Mouse (Mus musculus) CH12.LX (cell line): ENCODE results near the gene Pik3ca. TPM values are rescaled to one million over a fixed set of nuclear protein-coding genes. Genes with fewer than 3 reads are reported as not detected.
A peak's percentile ranks its signal among the peaks of the same experiment; 100 is the strongest.

Experiments used
- DNase-seq: peaks from one replicate; pipeline ENCODE4 v3.0.0-alpha.2; 2013; ENCODE audit errors: extremely low read depth
- H3K27ac ChIP-seq: 2 replicates; pipeline ENCODE4 v1.5.1; 2012; ENCODE audit warnings: low read depth, mild to moderate bottlenecking, control low read depth, moderate library complexity; ENCODE audit not compliant: insufficient read depth
- H3K27me3 ChIP-seq: replicated peaks from 2 replicates; pipeline ENCODE3; 2012; ENCODE audit warnings: inconsistent platforms
- H3K36me3 ChIP-seq, 2 experiments: replicated peaks in 1 of 2; 2 replicates each; pipeline versions ENCODE3 to v1.6.1; 2012; ENCODE audit warnings: inconsistent platforms in 1 of 2, low read length in 1 of 2, mild to moderate bottlenecking in 1 of 2, mixed read lengths in 1 of 2, moderate library complexity in 1 of 2; ENCODE audit not compliant: control insufficient read depth in 1 of 2, insufficient read depth in 1 of 2
- H3K4me1 ChIP-seq, 2 experiments: 2 replicates each; pipeline ENCODE4 v1.6.1; 2012; ENCODE audit warnings: inconsistent platforms in 1 of 2, moderate library complexity in 1 of 2; ENCODE audit not compliant: insufficient read depth in 2 of 2, control insufficient read depth in 1 of 2
- H3K4me2 ChIP-seq: 2 replicates; pipeline ENCODE4 v1.6.1; 2012; ENCODE audit warnings: low read depth, mild to moderate bottlenecking, control low read depth; ENCODE audit not compliant: poor library complexity, insufficient read depth, severe bottlenecking
- H3K4me3 ChIP-seq, 3 experiments: fragments of 150-350 bp in 1 of 3; sonication (generic) in 1 of 3; replicated peaks in 1 of 3; 2 replicates each; pipeline versions ENCODE3 to v1.5.1; 2011 to 2012; ENCODE audit warnings: low read depth in 2 of 3, low read length in 2 of 3, mild to moderate bottlenecking in 2 of 3, moderate library complexity in 2 of 3, control low read depth in 1 of 3, improper control_type of control experiment in 1 of 3, inconsistent platforms in 1 of 3, mixed read lengths in 1 of 3; ENCODE audit not compliant: poor library complexity in 1 of 3
- H3K79me2 ChIP-seq: replicated peaks from 2 replicates; pipeline ENCODE4 v1.6.1; 2012; ENCODE audit warnings: mild to moderate bottlenecking, moderate library complexity; ENCODE audit not compliant: control insufficient read depth, poor library complexity, insufficient read depth, severe bottlenecking; ENCODE audit errors: extremely low read depth
- H3K9ac ChIP-seq: 2 replicates; pipeline ENCODE4 v1.6.1; 2012; ENCODE audit warnings: low read depth, mild to moderate bottlenecking, control low read depth, moderate library complexity; ENCODE audit not compliant: insufficient read depth
- H3K9me3 ChIP-seq: replicated peaks from 2 replicates; pipeline ENCODE3; 2012; ENCODE audit warnings: low read length, inconsistent platforms, mixed read lengths
- BHLHE40 ChIP-seq: IDR thresholded peaks from 2 replicates; pipeline ENCODE4 v1.6.1; 2011; ENCODE audit warnings: mild to moderate bottlenecking, low read depth, low read length, improper control_type of control experiment
- CTCF ChIP-seq, 2 experiments: IDR thresholded peaks in 1 of 2; conservative IDR thresholded peaks in 1 of 2; 2 replicates each; pipeline ENCODE4 v1.5.1; 2011 to 2012; ENCODE audit warnings: low read depth in 2 of 2, low read length in 2 of 2, improper control_type of control experiment in 1 of 2, inconsistent platforms in 1 of 2, mild to moderate bottlenecking in 1 of 2, moderate library complexity in 1 of 2
- E2F4 ChIP-seq: IDR thresholded peaks from 2 replicates; pipeline ENCODE4 v1.6.1; 2011; ENCODE audit warnings: low read depth, low read length, improper control_type of control experiment; ENCODE audit not compliant: insufficient replicate concordance
- ELF1 ChIP-seq: IDR thresholded peaks from 2 replicates; pipeline ENCODE4 v1.6.1; 2014; ENCODE audit warnings: low read depth, mild to moderate bottlenecking, inconsistent platforms, low read length, improper control_type of control experiment
- EP300 ChIP-seq: IDR thresholded peaks from 2 replicates; pipeline ENCODE4 v1.6.1; 2011; ENCODE audit warnings: low read length, improper control_type of control experiment
- ETS1 ChIP-seq: conservative IDR thresholded peaks from 2 replicates; pipeline ENCODE4 v1.6.1; 2012; ENCODE audit warnings: low read depth, mild to moderate bottlenecking, inconsistent platforms, low read length, improper control_type of control experiment, moderate library complexity
- GABPA ChIP-seq: IDR thresholded peaks from 2 replicates; pipeline ENCODE4 v1.6.1; 2012; ENCODE audit warnings: low read depth, low read length, improper control_type of control experiment, inconsistent platforms; ENCODE audit not compliant: insufficient replicate concordance
- IRF4 ChIP-seq: IDR thresholded peaks from 2 replicates; pipeline ENCODE4 v1.6.1; 2014; ENCODE audit warnings: low read depth, mild to moderate bottlenecking, inconsistent platforms, low read length, improper control_type of control experiment
- JUND ChIP-seq: conservative IDR thresholded peaks from 2 replicates; pipeline ENCODE4 v1.6.1; 2011; ENCODE audit warnings: low read depth, low read length, improper control_type of control experiment
- KAT2A ChIP-seq: IDR thresholded peaks from 2 replicates; pipeline ENCODE4 v1.6.1; 2012; ENCODE audit warnings: low read length, improper control_type of control experiment, inconsistent platforms; ENCODE audit not compliant: insufficient replicate concordance
- MAFK ChIP-seq: IDR thresholded peaks from 2 replicates; pipeline ENCODE4 v1.6.1; 2011; ENCODE audit warnings: low read length, improper control_type of control experiment; ENCODE audit not compliant: insufficient replicate concordance
- MAX ChIP-seq: IDR thresholded peaks from 2 replicates; pipeline ENCODE4 v1.6.1; 2011; ENCODE audit warnings: low read length, improper control_type of control experiment
- MAZ ChIP-seq: IDR thresholded peaks from 2 replicates; pipeline ENCODE4 v1.6.1; 2012; ENCODE audit warnings: low read depth, mild to moderate bottlenecking, inconsistent platforms, low read length, improper control_type of control experiment, moderate library complexity
- MEF2A ChIP-seq: IDR thresholded peaks from 2 replicates; pipeline ENCODE4 v1.6.1; 2014; ENCODE audit warnings: low read depth, mild to moderate bottlenecking, inconsistent platforms, low read length, improper control_type of control experiment, borderline replicate concordance
- PAX5 ChIP-seq: IDR thresholded peaks from 2 replicates; pipeline ENCODE4 v1.6.1; 2012; ENCODE audit warnings: low read length, inconsistent platforms, mixed read lengths
- POLR2A ChIP-seq: IDR thresholded peaks from 2 replicates; pipeline ENCODE4 v1.6.1; 2011; ENCODE audit warnings: low read depth, mild to moderate bottlenecking, improper control_type of control experiment, low read length
- POLR2AphosphoS2 ChIP-seq: IDR thresholded peaks from 2 replicates; pipeline ENCODE4 v1.6.1; 2011; ENCODE audit warnings: low read depth, low read length, improper control_type of control experiment
- RAD21 ChIP-seq: IDR thresholded peaks from 2 replicates; pipeline ENCODE4 v1.6.1; 2011; ENCODE audit warnings: low read depth, mild to moderate bottlenecking, low read length, improper control_type of control experiment, moderate library complexity
- SMC3 ChIP-seq: IDR thresholded peaks from 2 replicates; pipeline ENCODE4 v1.6.1; 2011; ENCODE audit warnings: low read depth, low read length, improper control_type of control experiment
- TBP ChIP-seq: conservative IDR thresholded peaks from 2 replicates; pipeline ENCODE4 v1.6.1; 2011; ENCODE audit warnings: low read depth, low read length, improper control_type of control experiment
- TCF12 ChIP-seq: IDR thresholded peaks from 2 replicates; pipeline ENCODE4 v1.6.1; 2014; ENCODE audit warnings: low read depth, mild to moderate bottlenecking, inconsistent platforms, low read length, improper control_type of control experiment
- USF1 ChIP-seq: IDR thresholded peaks from 2 replicates; pipeline ENCODE4 v1.6.1; 2014; ENCODE audit warnings: low read depth, mild to moderate bottlenecking, inconsistent platforms, low read length, improper control_type of control experiment
- ZC3H11A ChIP-seq: IDR thresholded peaks from 2 replicates; pipeline ENCODE4 v1.6.1; 2012; ENCODE audit warnings: low read depth, mild to moderate bottlenecking, inconsistent platforms, low read length, improper control_type of control experiment
- ZKSCAN1 ChIP-seq: IDR thresholded peaks from 2 replicates; pipeline ENCODE4 v1.6.1; 2012; ENCODE audit warnings: low read depth, inconsistent platforms, low read length, improper control_type of control experiment, borderline replicate concordance
- ZNF384 ChIP-seq: IDR thresholded peaks from 2 replicates; pipeline ENCODE4 v1.6.1; 2012; ENCODE audit warnings: low read depth, low read length, improper control_type of control experiment, inconsistent platforms
- dilution Hi-C: fragments of 300-500 bp; cut with MboI; formaldehyde crosslinking; loops from 2 replicates; pipeline ENCODE4 v1.14.3; 2020; ENCODE audit warnings: low sequenced_read_pairs; ENCODE audit not compliant: extremely low pct_unique_long_range_greater_than_20kb, extremely low pct_ligation_motif_present
- in situ Hi-C: fragments of 300-500 bp; cut with MboI; formaldehyde crosslinking; loops from 3 replicates; pipeline ENCODE4 v1.14.3; 2019; ENCODE audit warnings: low sequenced_read_pairs, low pct_ligation_motif_present, low pct_unique_long_range_greater_than_20kb, mixed read lengths
- polyA plus RNA-seq: library from polyadenylated mRNA; unstranded; fragments of >175 nt; gene quantifications from 2 replicates; pipeline ENCODE4 v1.2.1, GENCODE M21; 2012; ENCODE audit warnings: low read depth; ENCODE audit not compliant: insufficient read length
- total RNA-seq, 2 experiments: library from RNA; depleted of rRNA; stranded (reverse); fragments of 300-350 nt in 1 of 2; fragments of >200 nt in 1 of 2; gene quantifications; 2 replicates each; pipeline ENCODE4 v1.2.3; 2012 to 2014

Gene Pik3ca
- total and polyA plus RNA-seq, 3 experiments: 19.1 to 26.5 (median 19.6) TPM

DNA sequence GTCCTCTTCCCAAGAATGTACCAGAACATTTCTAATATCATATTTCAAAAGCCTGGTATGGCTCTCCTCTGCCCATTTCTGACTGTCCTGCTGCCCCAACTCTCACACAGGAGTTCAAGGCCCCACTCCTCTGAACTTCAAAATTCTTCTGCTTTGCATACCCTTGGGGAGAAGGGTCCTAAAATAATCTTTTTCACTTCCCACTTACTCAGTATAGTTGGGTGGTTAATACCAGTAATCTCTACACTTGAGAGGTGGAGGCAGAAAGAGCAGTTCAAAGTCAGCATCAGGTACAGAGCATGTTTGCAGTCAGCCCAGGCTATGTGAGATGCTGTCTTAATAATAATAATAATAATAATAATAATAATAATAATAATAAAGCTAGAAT lies 93.5 kb downstream of the Pik3ca start (continued):
- TF ChIP-seq BHLHE40 (peak; percentile 66), GABPA (no peak), ZKSCAN1 (no peak), USF1 (no peak), EP300 (peak; percentile 97)

DNA sequence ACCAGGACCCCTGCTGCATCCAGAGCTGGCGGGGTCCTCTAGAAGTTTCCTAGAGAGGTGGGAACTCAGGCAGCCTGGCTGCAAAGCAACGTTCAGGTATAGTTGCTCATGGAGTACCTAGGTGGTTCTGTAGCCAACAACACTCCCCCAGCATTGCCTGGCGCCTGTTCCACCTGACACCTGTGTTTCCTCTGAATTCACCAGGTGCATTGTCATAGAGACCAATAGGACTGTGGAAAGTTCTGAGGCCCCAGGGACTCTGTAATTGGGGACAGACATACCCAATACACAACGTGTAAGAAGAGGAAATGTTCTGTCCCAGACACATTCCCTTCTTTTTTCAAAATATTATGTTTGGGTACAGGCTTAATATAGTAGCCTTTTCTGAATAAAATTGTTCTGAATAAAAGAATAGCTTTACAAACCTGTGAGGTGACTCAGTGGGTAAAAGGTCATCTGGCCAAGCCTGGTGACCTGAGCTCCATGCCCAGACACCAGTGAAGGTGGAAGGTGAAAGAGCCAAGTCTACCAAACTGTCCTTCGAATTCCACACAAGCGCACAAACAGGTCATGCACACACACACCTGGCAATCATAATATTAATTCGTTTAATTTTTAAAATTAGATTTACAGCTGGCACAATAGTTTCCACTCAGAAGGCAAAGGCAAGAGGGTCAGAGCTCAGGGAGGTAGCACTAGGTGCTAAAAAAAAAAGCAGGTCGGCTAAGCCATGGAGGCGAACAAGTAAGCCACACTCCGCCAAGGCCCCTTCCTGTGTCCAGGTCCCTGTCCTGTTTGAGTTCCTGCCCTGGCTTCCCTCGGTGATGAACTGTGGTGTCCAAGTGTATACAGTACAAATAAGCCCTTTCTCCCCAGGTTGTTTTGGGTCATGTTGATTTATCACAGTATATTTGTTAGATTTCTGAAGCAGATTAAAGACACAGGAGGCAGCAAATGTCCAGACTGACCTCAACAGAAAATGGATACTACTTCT lies 94.9 kb downstream of the Pik3ca start, which contains the start of gene Kcnmb3:
TSS of gene Kcnmb3 (minus strand) at position 135 of the 994 bp plus-strand sequence.
- Histone ChIP-seq H3K9ac (peak within 1 kb of the TSS; percentile 1; the same call in 1 of the 2 replicates), H3K27ac (peak within 1 kb of the TSS; percentile 77), H3K79me2 (no peaks in the 10 kb centered on the region), H3K4me1 (peaks cover 42 to 95% of the 10 kb centered on the region in 2 experiments), H3K36me3 (no peaks in the 10 kb centered on the region), H3K4me3 (peak within 1 kb of the TSS in 2 of 3 experiments; percentile 8 to 17), H3K4me2 (no peak within 1 kb of the TSS), H3K9me3 (no peaks in the 10 kb centered on the region), H3K27me3 (no peaks in the 10 kb centered on the region)
- DNase-seq: peak; percentile 57
- TF ChIP-seq TCF12 (peak; percentile 81), EP300 (peak; percentile 63), JUND (no peak)
- dilution Hi-C loops: no loop called here
- in situ Hi-C loops: loop anchor here (10.0 kb wide), 1 partner anchor 118 kb away; no protein-coding TSS in a partner anchor

DNA sequence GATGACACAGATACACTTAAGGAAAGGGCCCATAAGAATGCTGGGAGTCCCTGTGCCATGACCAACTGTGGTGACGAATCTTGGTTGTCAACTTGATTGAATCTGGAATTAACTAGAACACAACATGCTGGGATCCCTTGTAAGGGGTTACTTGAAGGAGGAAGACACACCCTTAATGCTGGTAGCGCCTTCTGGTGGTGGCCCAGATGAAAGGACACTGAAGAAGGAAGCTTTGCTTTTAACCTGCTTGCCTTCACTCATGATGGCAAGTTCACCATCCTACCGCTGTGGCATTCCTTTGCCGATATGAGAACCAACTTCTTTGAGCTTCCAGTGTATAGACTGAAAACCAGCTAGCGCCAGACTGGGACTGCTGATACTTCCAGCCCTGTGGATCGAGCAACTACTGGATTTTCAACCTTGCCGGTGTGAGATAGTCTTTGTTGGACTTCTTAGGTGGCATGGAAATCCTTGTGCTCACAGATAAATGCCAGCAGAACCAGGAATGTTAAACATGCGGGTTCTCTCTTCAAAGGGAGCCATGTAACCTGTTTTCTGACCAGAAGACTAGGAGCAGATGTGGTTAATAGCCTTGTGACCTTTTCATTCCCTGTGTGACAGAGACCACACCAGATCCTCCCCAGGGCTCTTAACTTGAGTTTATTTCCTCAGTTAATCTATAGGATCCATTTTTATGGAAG lies 97.1 kb downstream of the Pik3ca start:
- peak; percentile 72 for DNase-seq
- no peaks in the 10 kb centered on the region for H3K36me3 ChIP-seq
- H3K27ac ChIP-seq: 0 out of 2 replicates have a peak overlapping the region, but pooled peaks have one; percentile 1
- no peaks in the 10 kb centered on the region for H3K27me3 ChIP-seq
- H3K79me2 ChIP-seq: no peaks in the 10 kb centered on the region
- peak overlapping the region; percentile 13; the same call in 1 of the 2 replicates for H3K9ac ChIP-seq
- H3K4me1 ChIP-seq: peaks cover 40 to 76% of the 10 kb centered on the region in 2 experiments
- TF ChIP-seq TBP: no peak
- TF ChIP-seq POLR2A: no peak
- peak; percentile 90 for TF ChIP-seq RAD21
- 0 out of 2 replicates have a peak, but pooled peaks have one; percentile 26 for TF ChIP-seq IRF4
- no peak for TF ChIP-seq MAFK
- peak; percentile 98 for TF ChIP-seq SMC3
- 0 out of 2 replicates have a peak, but pooled peaks have one; percentile 25 for TF ChIP-seq JUND
- no peak for TF ChIP-seq KAT2A
- peak; percentile 43; the same call in 1 of the 2 replicates for TF ChIP-seq ELF1
- peak; percentile 50 to 94; a peak in 3 of 4 replicates for TF ChIP-seq CTCF (conservative IDR thresholded peaks at IDR 0.05 in 1 of 2, IDR thresholded peaks at IDR 0.05 in 1 of 2; ENCODE audit: low read depth in 2 of 2, low read length in 2 of 2)
- TF ChIP-seq USF1: no peak
- TF ChIP-seq ZC3H11A: peak; percentile 75
- TF ChIP-seq POLR2AphosphoS2: no peak
- 0 out of 2 replicates have a peak, but pooled peaks have one; percentile 18 for TF ChIP-seq MAX
- no peak for TF ChIP-seq ETS1
- TF ChIP-seq ZNF384: no peak
- no peak for TF ChIP-seq E2F4
- no peak for TF ChIP-seq MEF2A
- no peak for TF ChIP-seq MAZ
- TF ChIP-seq PAX5: no peak
- TF ChIP-seq ZKSCAN1: no peak
- no peak overlapping the region for H3K4me3 ChIP-seq
- no peaks in the 10 kb centered on the region for H3K9me3 ChIP-seq
- in situ Hi-C loops: loop anchor here (10.0 kb wide), 1 partner anchor 120 kb away; no protein-coding TSS in a partner anchor
- dilution Hi-C loops: no loop called here
- H3K4me2 ChIP-seq: no peak overlapping the region
